Mouse (Mus musculus) lung, adult 2 months (tissue): Measurements from ENCODE around the gene Gm20388. TPM values are rescaled to one million over a fixed set of nuclear protein-coding genes. Genes with fewer than 3 reads are reported as not detected.

Experiments
- DNase-seq: peaks from one replicate; pipeline ENCODE4 v3.0.0; 2022
- H3K4me1 ChIP-seq: fragments of 200-500 bp; 2 replicates; pipeline ENCODE4 v1.6.1; 2011; ENCODE audit warnings: low read length; ENCODE audit not compliant: control insufficient read depth, insufficient read depth
- H3K4me3 ChIP-seq: fragments of 200-500 bp; replicated peaks from 2 replicates; pipeline ENCODE3; 2011; ENCODE audit warnings: low read depth, mild to moderate bottlenecking, control low read depth, low read length; ENCODE audit errors: extremely low read depth
- CTCF ChIP-seq: fragments of 200-500 bp; IDR thresholded peaks from 2 replicates; pipeline ENCODE4 v1.5.1; 2011; ENCODE audit warnings: mild to moderate bottlenecking, low read length, control low read depth; ENCODE audit not compliant: insufficient read depth
- POLR2A ChIP-seq: fragments of 200-500 bp; IDR thresholded peaks from 2 replicates; pipeline ENCODE4 v1.6.1; 2011; ENCODE audit warnings: low read depth, mild to moderate bottlenecking, control low read depth, low read length, borderline replicate concordance; ENCODE audit errors: extremely low read depth
- WGBS: fragments of 180-500 bp; shearing (Covaris S2); methylation state at CpG from one replicate; pipeline ENCODE4 v1.1.7; 2018; 5-methylcytosine and 5-hydroxymethylcytosine counted together
- polyA plus RNA-seq: library from polyadenylated mRNA; depleted of rRNA; stranded (reverse); fragments of >200 nt; gene quantifications from 2 replicates; pipeline ENCODE4 v1.2.3, GENCODE M21; 2012

The Gm20388 gene
- polyA plus RNA-seq, 1 experiment: 67.8 TPM

- WGBS: under 1% methylated on average over 51 of the region's 51 CpGs
- peaks cover 11% of the 10 kb centered on the region for H3K4me1 ChIP-seq
- no peak for DNase-seq
- H3K4me3 ChIP-seq: peak within 1 kb of the TSS; percentile 33
- TF ChIP-seq POLR2A (no peak), CTCF (no peak)
Observed at GRCm38 (mm10) chr8:123117127-123117731, 3206.6 kb downstream of the Gm20388 start, which contains the start of gene Cpne7. Cpne7 (plus strand) TSS chr8:123117374.

GRCm38 (mm10) chr8:123117744-123118143 lies 3207.1 kb downstream of the Gm20388 start:
- 4% methylated on average over 17 of the region's 17 CpGs for WGBS
- no peak overlapping the region for H3K4me3 ChIP-seq
- no peak for DNase-seq
- no peak for TF ChIP-seq CTCF
- TF ChIP-seq POLR2A: no peak
- H3K4me1 ChIP-seq: peaks cover 11% of the 10 kb centered on the region

GRCm38 (mm10) chr8:123122059-123122458 lies 3211.4 kb downstream of the Gm20388 start:
- no peak overlapping the region for H3K4me3 ChIP-seq
- WGBS: 57% methylated on average over 9 of the region's 9 CpGs

GRCm38 (mm10) chr8:123122670-123123069 lies 3212.0 kb downstream of the Gm20388 start:
- DNase-seq: no peak
- Histone ChIP-seq H3K4me3 (no peak overlapping the region), H3K4me1 (peaks cover 2% of the 10 kb centered on the region)
- WGBS: 77% methylated on average over 5 of the region's 5 CpGs
- TF ChIP-seq CTCF (no peak), POLR2A (no peak)

More at GRCm38 (mm10) chr8:123122059-123122458, 3211.4 kb downstream of the Gm20388 start:
- H3K4me1 ChIP-seq: peaks cover 5% of the 10 kb centered on the region
- TF ChIP-seq POLR2A (no peak), CTCF (no peak)
- DNase-seq: no peak

- DNase-seq: peak; percentile 68
- Histone ChIP-seq H3K4me1 (no peaks in the 10 kb centered on the region), H3K4me3 (no peak overlapping the region)
- WGBS: 14% methylated on average over 19 of the region's 19 CpGs
- TF ChIP-seq POLR2A (no peak), CTCF (no peak)
Observed at GRCm38 (mm10) chr8:123126193-123126816, 3215.7 kb downstream of the Gm20388 start.

- no peak for DNase-seq
- Histone ChIP-seq H3K4me1 (no peaks in the 10 kb centered on the region), H3K4me3 (no peak overlapping the region)
- WGBS: 36% methylated on average over 9 of the region's 9 CpGs
- TF ChIP-seq CTCF: no peak
- TF ChIP-seq POLR2A: no peak
Observed at GRCm38 (mm10) chr8:123131041-123131440, 3220.4 kb downstream of the Gm20388 start.

GRCm38 (mm10) chr8:123132953-123133352 lies 3222.3 kb downstream of the Gm20388 start:
- WGBS: 95% methylated on average over 2 of the region's 2 CpGs
- DNase-seq: no peak
- no peaks in the 10 kb centered on the region for H3K4me1 ChIP-seq
- no peak overlapping the region for H3K4me3 ChIP-seq
- no peak for TF ChIP-seq POLR2A
- no peak; the same call in 1 of the 2 replicates for TF ChIP-seq CTCF

- H3K4me3 ChIP-seq: no peak overlapping the region
- no peak for DNase-seq
- TF ChIP-seq POLR2A (no peak), CTCF (no peak)
- 91% methylated on average over 11 of the region's 11 CpGs for WGBS
- no peaks in the 10 kb centered on the region for H3K4me1 ChIP-seq
Observed at GRCm38 (mm10) chr8:123134149-123134713, 3223.6 kb downstream of the Gm20388 start.

GRCm38 (mm10) chr8:123135406-123135805 lies 3224.8 kb downstream of the Gm20388 start:
- WGBS: 29% methylated on average over 7 of the region's 7 CpGs
- Histone ChIP-seq H3K4me3 (no peak overlapping the region), H3K4me1 (no peaks in the 10 kb centered on the region)
- no peak for DNase-seq
- no peak for TF ChIP-seq CTCF
- no peak for TF ChIP-seq POLR2A

- DNase-seq: no peak
- no peak overlapping the region for H3K4me3 ChIP-seq
- no peak for TF ChIP-seq CTCF
- TF ChIP-seq POLR2A: no peak
- WGBS: 54% methylated on average over 9 of the region's 9 CpGs
- H3K4me1 ChIP-seq: no peaks in the 10 kb centered on the region
Observed at GRCm38 (mm10) chr8:123135806-123136205, 3225.2 kb downstream of the Gm20388 start.
